Mouse (Mus musculus): ENCODE measurements around the gene Sh3d21.

DNA sequence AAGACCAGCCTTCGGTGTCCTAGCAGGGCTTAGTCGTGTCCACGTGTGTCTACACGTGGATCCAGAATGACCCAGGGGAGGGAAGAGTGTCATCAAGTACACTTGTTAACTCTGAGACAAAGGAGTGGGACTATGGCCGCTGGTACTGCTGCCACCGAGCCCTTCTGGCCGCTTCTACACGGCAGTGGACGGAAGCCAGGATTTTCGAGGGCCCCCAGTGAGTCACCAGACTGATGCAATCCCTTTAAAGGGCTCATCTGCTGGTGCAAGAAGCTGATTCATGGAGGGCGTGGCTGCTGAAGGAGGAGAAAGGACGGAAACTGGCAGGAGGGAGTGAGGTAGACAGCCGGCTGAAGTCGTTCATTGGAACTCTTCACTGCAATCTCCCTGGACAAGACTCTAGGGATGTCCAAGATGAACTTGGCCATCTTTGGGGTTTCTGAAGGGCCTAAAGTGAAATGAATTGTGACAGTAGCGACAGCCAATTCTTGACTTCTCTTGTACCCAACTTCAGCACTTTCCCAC lies 60.2 kb downstream of the Sh3d21 start:
- TF ChIP-seq RCOR1 (IDR thresholded peaks at IDR 0.05; ENCODE audit: low read depth, low read length) (no peak), HCFC1 (IDR thresholded peaks at IDR 0.05; ENCODE audit: low read depth, low read length) (peak; percentile 70; the same call in 1 of the 2 replicates), EP300 (IDR thresholded peaks at IDR 0.05; ENCODE audit: low read depth in 1 of 2, low read length in 2 of 2) (peak; percentile 46 to 78; a peak in 3 of 4 replicates)
